Mouse (Mus musculus) cerebral cortex, adult 2 months (tissue): ENCODE data around the gene Rassf2.

Experiments
- WGBS: fragments of 180-500 bp; shearing (Covaris S2); methylation state at CpG from one replicate; pipeline ENCODE4 v1.1.7; 2018; 5-methylcytosine and 5-hydroxymethylcytosine counted together

Gene Rassf2

DNA sequence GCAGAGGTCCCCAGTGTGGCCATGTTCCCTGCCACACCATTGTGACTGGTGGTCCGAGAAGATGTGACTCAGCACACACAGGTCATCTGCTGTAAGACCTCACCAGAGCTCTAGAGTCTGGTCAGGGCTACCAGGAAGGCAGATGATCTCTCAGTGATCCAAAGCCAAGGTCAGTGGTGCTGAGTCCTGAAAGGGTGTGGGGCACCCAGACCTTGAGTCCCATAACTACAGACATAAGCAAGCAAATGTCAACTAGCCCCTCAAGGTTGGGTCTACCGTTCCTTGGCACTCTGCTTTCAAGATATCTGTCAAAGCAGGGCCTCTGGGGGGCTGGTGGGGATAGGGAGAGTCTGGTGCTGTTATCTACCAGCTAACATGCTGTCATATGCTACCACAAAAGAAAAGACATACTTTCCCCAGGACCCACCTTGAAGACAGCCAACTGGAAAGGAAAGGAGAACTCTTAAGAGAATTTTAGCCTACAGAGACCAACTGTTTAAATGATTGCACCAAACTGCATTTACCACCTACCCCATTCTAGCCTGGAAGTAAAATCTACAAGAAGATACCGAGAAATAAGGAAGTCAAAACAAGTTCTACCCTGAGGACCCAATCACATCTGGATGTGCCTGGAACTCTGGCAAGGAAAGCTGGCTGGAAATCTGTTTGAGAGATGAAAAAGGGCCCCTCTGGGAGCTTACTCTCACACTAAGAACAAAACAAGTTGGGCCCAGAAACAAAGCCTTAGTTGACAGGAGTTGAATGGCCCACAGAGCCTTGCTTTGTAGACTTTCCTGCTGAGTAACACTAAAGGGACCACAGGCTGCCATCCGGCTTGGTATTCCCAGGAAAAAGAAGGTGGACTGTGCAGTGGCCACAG lies 4.8 kb upstream of the Rassf2 start:
- 75% methylated on average over 4 of the region's 4 CpGs for WGBS

DNA sequence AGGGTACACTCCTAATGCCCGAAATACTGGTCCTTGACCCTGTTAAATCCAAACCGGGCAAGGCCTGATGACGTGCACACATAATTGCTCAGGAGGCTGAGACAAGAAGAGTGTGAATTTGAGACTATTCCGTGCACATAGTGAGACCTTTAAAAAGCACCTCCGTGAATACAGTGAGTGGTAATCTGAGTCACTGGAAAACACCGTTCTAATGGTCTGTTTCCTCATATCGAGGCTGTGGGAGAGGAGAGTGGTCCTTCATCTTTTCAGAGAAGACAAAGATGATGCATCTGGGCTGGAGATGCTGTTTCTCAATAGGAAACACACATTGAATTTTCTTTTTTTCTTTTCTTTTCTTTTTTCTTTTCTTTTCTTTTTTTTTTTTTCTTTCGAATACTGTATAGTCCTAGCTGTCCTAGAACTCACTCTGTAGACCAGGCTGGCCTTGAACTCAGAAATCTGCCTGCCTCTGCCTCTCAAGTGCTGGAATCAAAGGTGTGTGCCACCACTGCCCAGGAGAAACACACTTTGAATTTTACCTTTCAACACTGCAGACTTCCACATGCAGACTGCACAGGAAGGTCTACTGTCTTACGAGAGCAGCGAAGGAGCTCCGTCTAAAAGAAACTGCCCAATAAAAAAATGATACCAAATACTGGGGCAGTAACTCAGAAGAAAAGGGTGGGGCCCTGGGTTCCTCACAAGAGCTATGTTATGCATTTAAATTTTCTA lies 1.5 kb upstream of the Rassf2 start:
- 79% methylated on average over 11 of the region's 11 CpGs for WGBS

DNA sequence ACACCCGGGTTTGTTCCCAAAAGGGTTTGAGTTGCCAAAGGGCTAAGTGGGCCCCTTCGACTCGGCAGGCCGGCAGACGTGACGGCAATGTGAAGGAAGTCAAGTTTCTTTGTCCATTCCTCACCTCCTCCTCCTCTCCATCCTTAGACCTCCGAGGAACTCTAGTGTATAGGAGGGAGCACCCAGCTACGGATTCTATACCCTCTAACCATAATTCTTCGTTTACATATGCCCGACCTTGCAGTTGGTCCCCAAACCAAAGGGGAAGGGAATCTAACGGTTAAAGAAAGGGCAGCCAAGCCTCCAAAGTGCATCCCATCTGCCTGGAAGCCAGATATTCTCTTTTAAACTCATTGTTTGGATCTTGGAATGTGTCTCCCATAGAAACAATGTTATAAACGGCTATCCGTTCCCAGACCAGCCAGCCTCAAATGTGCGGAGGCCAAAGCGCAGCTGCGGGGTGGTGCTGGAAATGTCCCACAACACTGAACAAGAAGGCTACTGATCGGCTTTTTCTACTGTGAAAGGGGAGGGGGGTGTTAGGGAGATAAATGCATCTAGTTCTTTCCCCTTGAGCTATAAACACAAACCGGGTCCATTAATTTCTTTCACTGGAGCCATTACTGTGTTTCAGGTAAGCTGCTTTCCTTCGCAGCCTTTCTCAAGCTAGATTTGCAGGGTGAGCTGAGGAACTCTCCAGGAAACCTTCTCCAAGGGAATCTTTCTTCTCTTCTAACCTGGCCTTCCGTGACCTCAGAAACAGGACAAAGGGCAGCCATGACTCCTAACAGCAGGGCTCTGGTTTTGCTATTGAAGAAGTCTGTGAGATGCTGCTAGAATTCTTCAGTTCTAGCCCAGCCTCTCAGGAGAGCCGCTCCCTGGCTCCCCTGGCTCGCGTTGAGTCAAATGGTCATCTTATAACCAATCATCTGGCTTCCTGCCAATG lies 633 bp upstream of the Rassf2 start:
- WGBS, result 22% methylated on average over 23 of the region's 23 CpGs

DNA sequence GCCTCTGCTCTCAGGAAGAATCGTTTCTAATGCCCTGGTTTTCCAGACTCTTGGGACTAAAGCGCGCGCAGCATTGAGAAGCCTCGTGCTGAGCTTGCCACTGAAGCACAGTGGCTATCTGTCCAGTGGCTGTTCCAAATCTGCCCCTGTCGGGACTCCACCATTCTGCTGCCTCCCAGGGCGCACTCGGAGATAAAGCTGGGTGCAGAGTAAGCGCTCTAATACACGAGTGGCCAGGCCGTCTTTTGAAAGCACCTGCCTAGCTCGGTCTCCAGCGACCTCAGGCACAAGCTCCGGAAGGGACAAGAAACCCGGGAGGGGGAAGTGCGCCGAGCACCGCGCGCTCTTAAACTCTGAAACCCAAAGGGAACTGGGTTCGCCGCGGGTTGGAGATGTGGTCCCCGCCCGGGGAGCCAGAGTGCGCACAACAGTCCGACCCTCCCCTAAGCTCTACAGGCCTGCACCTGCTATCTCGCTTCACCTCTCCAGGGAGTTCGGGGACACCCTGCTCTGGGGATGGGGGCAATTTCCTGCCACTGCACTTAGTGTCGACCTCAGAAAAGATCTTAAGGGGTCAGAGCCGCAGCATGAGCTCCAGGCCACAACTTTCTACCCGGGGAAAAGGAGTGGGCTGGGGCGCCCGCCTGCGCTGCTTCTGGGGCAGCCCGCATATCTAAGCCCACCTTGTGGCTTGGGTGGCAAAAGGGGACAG lies 1.0 kb downstream of the Rassf2 start:
- 11% methylated on average over 36 of the region's 36 CpGs for WGBS

DNA sequence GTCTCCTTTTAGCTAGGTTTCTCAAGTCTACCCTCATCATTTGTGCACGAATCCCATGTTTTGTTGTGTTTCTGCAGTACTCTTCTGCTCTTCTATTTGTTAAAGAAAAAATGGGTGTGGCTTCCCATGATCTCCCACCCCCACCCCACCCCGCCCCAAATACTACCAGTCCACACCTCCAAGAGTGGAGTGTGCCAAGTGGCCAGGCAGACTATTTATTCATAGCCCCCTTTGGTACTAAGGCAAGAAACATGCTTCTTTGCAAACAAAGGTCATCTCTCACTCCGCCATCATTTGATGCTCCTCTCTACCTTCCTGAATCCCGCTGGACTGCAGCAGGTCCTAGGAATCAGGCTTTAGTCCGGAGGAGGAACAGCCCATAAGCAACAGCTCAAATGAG lies 2.0 kb downstream of the Rassf2 start:
- 55% methylated on average over 5 of the region's 5 CpGs for WGBS

DNA sequence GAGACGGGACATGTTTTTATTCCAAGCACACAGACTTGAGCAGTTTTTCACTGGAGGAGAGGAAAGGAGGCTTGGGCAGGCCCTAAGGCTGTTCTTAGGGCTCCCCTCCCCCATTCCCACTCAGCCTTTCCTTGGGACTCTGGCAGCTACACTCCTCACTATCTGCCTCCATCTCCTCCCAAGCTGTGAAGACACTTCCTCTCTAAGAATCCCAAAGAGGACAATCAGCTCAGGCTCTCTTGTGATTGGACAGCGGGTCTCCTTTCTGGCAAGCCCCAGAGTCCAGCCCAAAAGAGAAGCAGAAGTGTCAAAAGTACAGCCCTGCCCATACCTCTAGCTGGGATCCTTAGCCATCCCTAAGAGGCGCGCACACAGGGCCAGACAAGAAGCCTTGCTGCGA lies 2.7 kb downstream of the Rassf2 start:
- 69% methylated on average over 5 of the region's 5 CpGs for WGBS

DNA sequence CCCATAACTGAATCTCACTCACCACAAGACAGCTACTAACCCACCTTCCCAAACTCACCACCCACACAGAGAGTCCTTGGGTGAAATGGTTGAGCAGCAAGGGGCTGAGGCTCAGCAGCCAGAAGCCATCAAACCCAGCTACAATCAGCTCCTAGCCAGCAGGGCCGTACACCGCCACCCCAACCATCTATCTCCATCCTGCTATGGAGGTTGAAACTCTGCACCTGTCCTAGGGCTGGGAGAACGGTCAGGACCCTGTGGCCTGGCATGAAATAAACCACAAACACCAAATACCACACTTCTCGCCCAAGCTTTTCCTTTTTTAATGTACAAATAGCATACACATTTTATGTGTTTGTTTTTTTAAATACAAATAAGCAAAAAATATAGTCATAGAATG lies 6.0 kb downstream of the Rassf2 start:
- WGBS, result 92% methylated on average over 4 of the region's 4 CpGs

DNA sequence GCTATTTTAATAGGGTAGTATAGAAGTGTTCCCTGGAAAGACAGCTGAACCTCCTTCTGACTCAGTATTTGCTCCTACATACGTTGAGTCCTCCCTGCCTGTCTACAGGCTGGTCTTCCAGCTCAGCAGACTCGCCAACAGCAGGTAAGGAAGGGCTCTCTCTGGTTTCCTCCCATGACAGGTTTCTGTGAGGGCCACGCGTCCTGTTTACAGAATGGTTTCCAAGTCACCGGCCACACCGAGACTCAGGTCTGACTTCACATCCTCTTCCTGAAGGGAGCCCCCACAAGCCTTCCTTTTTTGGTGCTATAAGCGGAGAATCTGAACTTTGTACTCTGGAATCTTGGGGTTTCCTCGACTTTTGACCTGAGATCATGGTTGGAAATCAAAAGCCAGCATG lies 7.4 kb downstream of the Rassf2 start:
- WGBS, result 75% methylated on average over 8 of the region's 8 CpGs

DNA sequence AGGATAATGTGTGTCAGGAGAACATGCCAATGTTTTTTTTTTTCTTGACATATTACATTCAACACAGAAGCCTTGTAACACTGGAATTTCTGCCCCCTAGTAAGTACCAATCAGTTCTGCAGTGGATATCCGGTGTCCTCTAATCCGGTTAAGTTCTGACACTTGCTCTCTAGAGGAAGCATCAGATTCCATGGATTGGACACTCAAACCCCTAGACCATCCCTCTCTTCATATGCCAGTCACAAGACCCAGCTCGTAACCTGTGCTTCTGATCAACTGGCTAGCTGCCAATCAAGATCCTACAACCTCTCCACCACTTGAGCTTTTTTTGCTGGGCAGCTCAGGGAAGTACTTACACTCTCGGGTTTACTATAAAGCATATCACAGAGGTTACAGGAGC lies 8.4 kb downstream of the Rassf2 start:
- WGBS, result 76% methylated on average over 4 of the region's 4 CpGs

DNA sequence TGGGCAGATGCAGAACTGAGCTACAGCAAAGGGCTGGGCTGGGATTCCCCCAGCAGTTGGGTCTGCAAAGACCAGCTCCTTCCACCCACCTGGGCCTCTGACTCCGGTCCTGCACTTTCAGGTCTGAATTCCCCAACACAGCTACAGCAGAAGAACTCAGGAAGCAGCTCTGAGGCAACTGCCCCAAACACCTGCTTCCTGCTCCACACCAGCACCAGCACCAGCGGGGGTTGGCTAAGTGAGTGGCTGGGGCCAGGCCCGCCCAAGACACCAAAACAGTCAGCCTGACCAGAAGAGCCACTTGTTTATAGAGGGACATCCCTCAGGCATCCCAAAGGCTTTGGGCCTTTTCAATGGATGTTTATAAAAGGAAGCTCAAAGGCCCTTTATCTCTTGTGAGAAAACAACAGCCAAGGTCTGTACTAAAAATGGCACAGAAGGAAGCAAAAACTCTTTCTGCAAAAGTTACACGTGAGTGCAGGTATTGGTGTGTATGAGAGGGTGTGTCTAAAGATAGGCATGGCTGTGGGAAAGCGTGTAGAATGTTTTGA lies 9.0 kb downstream of the Rassf2 start:
- 59% methylated on average over 5 of the region's 5 CpGs for WGBS

DNA sequence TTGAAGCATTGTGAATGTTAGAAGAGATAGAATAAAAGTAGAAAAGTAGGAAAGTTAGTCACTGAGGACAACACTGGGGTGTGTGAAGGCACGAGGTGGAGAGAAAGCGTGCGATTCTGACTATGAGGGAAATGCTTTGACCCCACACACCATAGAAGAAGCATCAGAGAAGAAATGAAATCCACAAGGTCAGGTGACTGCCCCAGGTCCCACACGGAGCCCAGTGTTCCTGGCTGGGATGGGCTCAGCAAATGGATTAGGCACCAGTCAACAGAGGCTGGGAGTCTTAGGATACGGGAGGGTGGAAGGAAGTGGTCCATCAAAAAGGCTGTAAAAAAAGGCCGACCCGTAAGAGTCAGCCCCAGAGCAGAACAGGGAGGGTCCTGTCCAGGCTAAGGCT lies 9.6 kb downstream of the Rassf2 start:
- WGBS, result 87% methylated on average over 7 of the region's 7 CpGs

DNA sequence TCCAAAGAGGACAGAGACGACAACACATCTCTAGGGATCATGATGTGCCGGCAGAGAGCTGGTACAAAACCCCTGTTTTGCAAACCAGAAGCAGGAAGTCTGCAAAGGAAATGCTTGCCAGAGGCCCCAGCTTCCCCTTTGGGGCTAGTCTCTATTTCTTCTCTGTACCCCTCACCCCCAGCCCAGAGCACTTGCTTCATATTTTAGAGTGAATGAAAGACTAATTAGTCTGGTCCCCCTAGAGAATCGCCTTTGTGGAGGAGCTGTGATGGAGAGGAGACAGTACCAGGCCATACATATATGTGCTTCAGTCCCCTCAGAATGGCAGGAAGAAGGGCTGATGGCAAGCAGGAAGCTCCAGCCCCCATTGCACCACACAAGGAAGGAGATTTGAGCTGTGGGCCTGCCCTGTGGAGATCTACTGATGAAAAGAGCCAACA lies 10.7 kb downstream of the Rassf2 start:
- 64% methylated on average over 3 of the region's 3 CpGs for WGBS

DNA sequence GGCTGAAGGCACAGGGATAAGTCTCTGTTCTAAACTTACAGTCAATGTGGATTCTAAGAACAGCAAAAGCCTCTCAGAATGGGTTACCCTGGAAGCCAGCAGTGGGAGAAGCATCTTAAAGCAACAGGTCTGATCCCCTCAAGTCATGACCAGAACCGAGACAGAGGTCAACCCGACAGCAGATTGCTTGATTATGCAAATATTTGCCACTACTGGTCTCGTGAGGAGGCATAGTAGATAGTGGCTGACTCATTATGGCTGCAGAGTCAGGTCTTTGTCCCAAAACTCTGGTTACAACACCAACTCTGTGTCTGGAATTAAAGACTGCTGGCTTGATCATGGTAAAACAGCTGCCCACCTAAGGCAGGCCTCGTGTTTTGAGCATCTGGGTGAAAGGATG lies 11.9 kb downstream of the Rassf2 start:
- WGBS, result 67% methylated on average over 4 of the region's 4 CpGs

DNA sequence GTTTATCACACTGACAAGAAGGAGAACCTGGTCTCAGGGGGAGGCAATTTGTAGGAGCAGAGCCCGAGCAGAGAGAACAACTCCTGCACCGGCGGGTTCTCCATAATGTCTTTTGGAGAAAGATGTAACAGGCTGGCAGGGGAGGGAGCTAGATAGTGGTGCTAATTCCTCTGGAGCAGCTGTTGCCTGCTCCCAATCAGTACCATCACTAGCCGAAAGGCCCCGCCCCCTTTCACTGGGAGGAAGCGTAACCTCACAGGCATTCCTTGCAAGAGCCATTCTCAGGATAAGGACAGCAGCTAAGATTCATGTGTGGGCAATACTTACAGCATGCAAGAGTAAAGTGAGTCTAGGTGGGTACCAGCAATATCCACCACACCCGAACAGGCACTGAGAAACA lies 12.4 kb downstream of the Rassf2 start:
- WGBS, result 66% methylated on average over 7 of the region's 7 CpGs

DNA sequence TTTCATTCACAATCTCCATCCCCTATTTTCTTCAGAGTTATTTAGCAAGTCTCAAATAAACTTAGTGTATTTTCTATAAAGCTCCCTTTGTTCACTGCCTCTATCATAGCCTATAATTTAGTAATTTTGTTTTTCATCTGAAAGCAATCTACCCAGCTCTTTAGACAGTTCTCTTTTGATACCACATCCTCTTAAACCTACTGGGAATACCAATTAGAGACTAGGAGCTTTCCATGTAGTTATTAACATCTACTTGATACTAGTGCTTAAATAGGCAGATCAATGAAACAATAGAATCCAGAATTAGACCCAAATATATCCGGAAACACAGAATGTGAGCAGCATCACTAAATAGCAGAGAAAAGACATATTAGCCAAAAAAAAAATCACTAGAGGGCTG lies 14.0 kb downstream of the Rassf2 start:
- 66% methylated on average over 1 of the region's 1 CpGs for WGBS

DNA sequence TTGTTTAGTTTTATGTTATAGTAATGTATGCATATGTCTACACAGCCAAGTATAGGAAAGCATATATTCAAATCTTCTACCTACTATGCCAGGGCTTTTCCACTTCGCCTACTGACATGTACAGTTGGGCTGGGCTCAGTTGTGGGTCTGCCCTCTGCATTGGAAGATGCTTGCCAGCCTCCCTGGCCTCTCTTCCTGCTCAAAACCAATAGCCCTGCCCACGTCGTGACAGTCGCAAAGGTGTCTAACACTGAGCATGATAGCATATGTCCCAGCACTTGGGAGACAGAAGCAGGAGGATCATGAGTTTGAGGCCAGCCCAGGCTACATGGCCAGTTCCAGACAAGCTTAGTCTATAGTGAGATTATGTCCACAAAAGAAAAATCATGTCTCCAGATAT lies 16.9 kb downstream of the Rassf2 start:
- WGBS, result 85% methylated on average over 4 of the region's 4 CpGs

DNA sequence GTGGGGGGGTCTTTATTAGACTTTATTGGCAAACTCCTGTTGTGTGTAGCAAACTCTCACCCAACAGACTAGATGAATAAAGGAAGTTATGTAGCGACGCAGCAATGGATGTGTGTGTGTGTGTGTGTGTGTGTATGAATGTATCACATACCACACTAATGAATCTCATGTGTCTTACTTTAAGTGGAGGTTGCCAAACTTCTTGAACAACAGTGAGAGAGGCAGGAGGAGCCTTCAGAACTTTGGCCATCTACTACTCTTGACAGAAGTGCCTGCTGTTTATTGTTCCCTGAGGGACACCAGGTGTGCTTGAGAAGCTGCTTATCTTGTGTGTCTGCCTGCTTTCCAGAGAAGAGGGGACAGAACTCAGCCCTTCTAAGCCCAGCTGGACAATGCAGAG lies 19.3 kb downstream of the Rassf2 start:
- WGBS, result 95% methylated on average over 2 of the region's 2 CpGs

DNA sequence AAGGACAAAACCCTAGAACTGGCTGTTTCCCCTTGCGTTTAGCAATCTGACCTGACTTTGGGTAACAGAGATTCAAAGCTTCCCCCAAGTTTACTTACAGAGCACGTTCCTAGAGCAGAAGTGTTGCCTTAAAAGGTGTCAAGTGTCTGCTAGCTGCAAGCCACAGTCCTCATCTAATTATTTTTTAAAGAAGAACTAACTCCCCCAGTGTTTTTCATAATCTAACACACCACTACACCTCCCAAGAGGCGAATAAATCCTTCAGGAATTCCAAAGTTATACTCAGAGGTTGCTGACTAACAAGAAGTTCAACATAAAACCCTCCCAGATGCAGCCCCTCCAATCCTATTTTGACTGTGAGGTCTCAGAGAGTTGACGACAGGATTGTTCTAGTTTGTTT lies 21.9 kb downstream of the Rassf2 start:
- WGBS, result 69% methylated on average over 4 of the region's 4 CpGs

DNA sequence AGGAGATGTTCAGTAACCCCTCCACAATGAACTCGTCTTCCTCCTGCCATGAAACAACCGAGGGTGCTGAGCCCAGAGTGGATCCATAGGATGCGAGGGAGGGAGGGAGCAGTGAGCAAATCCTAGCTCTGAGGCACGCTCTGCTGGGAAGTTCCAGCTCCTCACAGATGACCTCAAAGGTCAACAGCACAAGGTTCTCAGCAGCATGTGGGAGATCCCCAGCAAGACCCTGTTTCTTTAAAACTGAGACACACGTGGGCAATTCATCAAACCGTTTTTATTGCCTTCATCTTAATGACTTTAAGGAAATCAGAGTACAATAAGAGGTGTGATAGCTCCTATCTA lies 22.6 kb downstream of the Rassf2 start:
- WGBS, result 80% methylated on average over 6 of the region's 6 CpGs

DNA sequence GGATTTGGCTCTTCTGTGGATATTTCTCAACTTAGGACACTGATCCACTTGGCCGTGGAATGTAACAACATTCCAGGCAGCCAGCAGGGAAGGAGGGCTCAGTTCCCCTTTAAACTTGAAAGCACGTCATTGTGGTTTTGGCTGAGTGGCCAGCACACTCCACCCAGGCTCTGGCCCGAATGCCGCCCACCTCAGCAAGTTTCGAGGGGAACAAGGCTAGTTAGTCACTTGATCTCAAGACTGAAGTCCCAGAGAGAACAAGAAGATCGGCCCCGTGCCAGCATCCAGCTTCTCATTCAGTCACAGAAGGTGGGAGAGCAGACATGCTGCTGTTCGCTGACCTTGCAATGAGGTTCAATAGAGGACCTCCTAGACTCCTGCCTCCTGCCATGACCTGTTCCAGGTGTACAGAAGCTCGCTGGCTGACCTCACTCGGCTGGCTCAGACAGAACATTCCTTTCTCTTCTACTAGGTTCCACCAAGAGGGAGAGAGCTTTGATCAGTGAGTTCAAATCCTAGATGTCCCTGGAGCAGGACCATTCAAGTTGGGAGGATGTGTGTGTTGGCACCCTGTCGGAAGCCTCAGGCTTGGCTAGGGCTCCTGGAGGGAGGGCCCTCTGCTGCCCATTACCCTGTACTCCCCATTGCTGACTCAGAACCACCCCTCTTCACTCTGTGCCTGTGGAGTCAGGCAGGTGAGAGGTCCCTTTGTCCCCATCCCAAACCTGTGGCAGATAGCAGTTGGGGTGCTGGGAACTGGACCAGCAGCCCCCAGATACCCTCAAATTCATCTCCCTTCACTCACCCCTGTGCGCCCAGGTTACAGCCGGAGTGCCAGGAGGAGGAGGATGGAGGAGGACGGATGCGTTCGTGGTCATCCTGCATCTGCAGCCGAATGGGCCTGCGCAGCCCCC lies 23.2 kb downstream of the Rassf2 start:
- WGBS, result 81% methylated on average over 18 of the region's 18 CpGs
